ENCODE assay signal across 8 mouse cellular contexts in genomic region chr17:29796086-29796485, GRCm38 (mm10).
A peak's percentile ranks its signal among the peaks of the same experiment; 100 is the strongest.
DNase-seq lines count a peak whose midpoint lies in the region; ATAC-seq and TF ChIP-seq lines count a peak whose summit lies in the region.

No protein-coding gene starts in this region.

- no peak overlapping the region for H3K27ac ChIP-seq in kidney, embryonic 16.5 days (ENCODE audit: low read length)
- no peak overlapping the region for H3K27ac ChIP-seq in liver, adult 2 months (replicated peaks; ENCODE audit: insufficient read depth, low read depth, low read length)

- no peaks in the 10 kb centered on the region for H3K79me2 ChIP-seq in liver, adult 2 months (ENCODE audit: control insufficient read depth, insufficient read depth, low read length)

- 16% methylated on average over 7 of the region's 7 CpGs for WGBS in kidney, embryonic 16.5 days
- WGBS in liver, adult 2 months: 11% methylated on average over 7 of the region's 7 CpGs

- no peaks in the 10 kb centered on the region for H3K9me3 ChIP-seq in kidney, embryonic 16.5 days (ENCODE audit: low read length)

- H3K9ac ChIP-seq in kidney, embryonic 16.5 days (replicated peaks; ENCODE audit: low read length): no peak overlapping the region
- H3K9ac ChIP-seq in liver, adult 2 months (ENCODE audit: low read depth, low read length): no peak overlapping the region

- peak; percentile 16 for DNase-seq in heart, adult 8-10 months (ENCODE audit: low spot score)
- no peak for DNase-seq in heart, postnatal 25 days (ENCODE audit: low spot score)
- peak; percentile 62 for DNase-seq in cerebellum, adult 9-11 months
- peak; percentile 38 to 74 for DNase-seq in frontal cortex, postnatal 36 days (ENCODE audit: low spot score in 2 of 2)
- peak; percentile 20 for DNase-seq in liver, adult 2 months (ENCODE audit: extremely low read depth, low read depth, low spot score)
- DNase-seq in naive thymus-derived CD4-positive, alpha-beta T cell, adult 2 months (ENCODE audit: low read depth): peak; percentile 80
- peak; percentile 56 to 59 for DNase-seq in spleen, postnatal 36 days (ENCODE audit: low spot score in 2 of 2)

- peaks cover 17% of the 10 kb centered on the region; the same call in 1 of the 2 replicates for H3K27me3 ChIP-seq in kidney, embryonic 16.5 days (ENCODE audit: insufficient read depth, low read length)
- peaks cover 6% of the 10 kb centered on the region; the same call in 1 of the 2 replicates for H3K27me3 ChIP-seq in liver, adult 2 months (ENCODE audit: control insufficient read depth, insufficient read depth, low read length)

- intact Hi-C loops in heart, postnatal 25 days (cut with DNase I): loop anchor here (2.0 to 5.0 kb wide), 2 partner anchors 61 to 85 kb away; no protein-coding TSS in a partner anchor

- H3K4me3 ChIP-seq in kidney, embryonic 16.5 days (ENCODE audit: low read length): no peak overlapping the region
- H3K4me3 ChIP-seq in liver, adult 2 months (ENCODE audit: insufficient read depth, low read depth, low read length): no peak overlapping the region

- H3K4me2 ChIP-seq in kidney, embryonic 16.5 days (replicated peaks; ENCODE audit: low read depth, low read length): no peak overlapping the region

- 0 out of 2 replicates have a peak, but pooled peaks have one; percentile 39 for ATAC-seq in kidney, embryonic 16.5 days (ENCODE audit: low FRiP score, low TSS enrichment)

- TF ChIP-seq CTCF in liver, adult 2 months (IDR thresholded peaks at IDR 0.05; ENCODE audit: low read depth, low read length): peak; percentile 72

- TF ChIP-seq POLR2A in liver, adult 2 months (IDR thresholded peaks at IDR 0.05; ENCODE audit: extremely low read depth, insufficient read depth, low read length): no peak

- H3K4me1 ChIP-seq in kidney, embryonic 16.5 days (ENCODE audit: insufficient read depth, low read length): peaks cover 7% of the 10 kb centered on the region; the same call in 1 of the 2 replicates
- no peaks in the 10 kb centered on the region for H3K4me1 ChIP-seq in liver, adult 2 months (ENCODE audit: control insufficient read depth, insufficient read depth, low read length)

- no peaks in the 10 kb centered on the region for H3K36me3 ChIP-seq in kidney, embryonic 16.5 days (ENCODE audit: insufficient read depth, low read length)
- no peaks in the 10 kb centered on the region for H3K36me3 ChIP-seq in liver, adult 2 months (ENCODE audit: control insufficient read depth, insufficient read depth, low read length)
